ENCODE assay signal across 24 mouse cellular contexts in the genomic region with DNA sequence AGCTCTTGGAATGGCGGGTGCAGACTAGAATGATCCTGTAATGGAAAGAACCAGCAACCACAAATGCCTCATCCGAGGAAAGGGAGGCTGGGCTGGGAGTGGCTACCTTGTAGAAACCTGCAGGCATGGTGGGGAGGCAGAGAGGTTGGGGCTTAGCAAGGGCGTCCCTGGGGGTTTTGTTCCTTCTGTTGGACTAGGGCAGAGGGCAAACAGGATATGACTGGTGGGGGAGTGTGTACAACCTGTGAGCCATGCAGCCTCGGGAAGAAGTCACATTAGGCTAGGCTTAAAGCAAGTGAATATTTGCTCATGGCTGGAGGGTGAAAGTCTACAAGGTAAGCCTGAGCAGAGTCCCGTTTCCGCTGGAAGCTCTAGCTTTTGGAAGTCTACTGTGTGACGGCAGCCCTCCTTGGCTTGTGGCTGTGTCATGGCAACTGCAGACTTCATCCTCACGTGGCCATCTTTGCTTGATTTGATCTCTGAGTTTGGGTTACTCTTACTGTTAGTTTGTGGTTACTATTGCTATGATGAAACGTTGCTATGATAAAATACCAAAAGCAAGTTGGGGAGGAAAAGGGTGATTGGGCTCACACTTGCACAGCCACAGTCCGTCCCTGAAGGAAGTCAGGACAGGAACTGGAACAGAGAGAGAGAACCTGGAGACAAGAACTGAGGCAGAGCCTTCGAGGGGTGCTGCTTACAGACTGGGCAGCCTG. TPM values are rescaled to one million over a fixed set of nuclear protein-coding genes. Genes with fewer than 3 reads are reported as not detected.
DNase-seq lines count a peak whose midpoint lies in the region; ATAC-seq and TF ChIP-seq lines count a peak whose summit lies in the region.
"Had no signal": no experiment of that assay in that cellular context is flagged by ENCODE, and none has a peak within 500 bp of the region (broad histone marks: within the 10 kb centered on the region; RNA-seq: fewer than 3 reads in every experiment).

No protein-coding gene starts in this region.

- H3K27me3 ChIP-seq in kidney, postnatal 0 days (ENCODE audit: insufficient read depth, low read length), result no peaks in the 10 kb centered on the region
- H3K27me3 ChIP-seq in liver, embryonic 16.5 days (ENCODE audit: control insufficient read depth, insufficient read depth, low read depth, low read length), result no peaks in the 10 kb centered on the region
- peaks cover under 1% of the 10 kb centered on the region; the same call in 1 of the 2 replicates for H3K27me3 ChIP-seq in midbrain, embryonic 11.5 days (ENCODE audit: control insufficient read depth, insufficient read depth, low read length)

- peak; percentile 52; the same call in 1 of the 2 replicates for ATAC-seq in kidney, postnatal 0 days (replicated peaks; ENCODE audit: low FRiP score, low read depth)
- peak; percentile 19; the same call in 1 of the 2 replicates for ATAC-seq in liver, embryonic 16.5 days (ENCODE audit: low read depth)
- ATAC-seq in midbrain, embryonic 11.5 days (ENCODE audit: low FRiP score), result no peak
- ATAC-seq: forebrain, embryonic 13.5 days; intestine, embryonic 16.5 days; midbrain, embryonic 16.5 days had no signal

- H3K9me3 ChIP-seq in kidney, postnatal 0 days (replicated peaks; ENCODE audit: low read length), result no peaks in the 10 kb centered on the region
- no peaks in the 10 kb centered on the region for H3K9me3 ChIP-seq in liver, embryonic 16.5 days (replicated peaks; ENCODE audit: control insufficient read depth, low read length)
- H3K9me3 ChIP-seq in midbrain, embryonic 11.5 days (ENCODE audit: control insufficient read depth, low read length), result no peaks in the 10 kb centered on the region
- H3K9me3 ChIP-seq: forebrain, embryonic 13.5 days; hindbrain, embryonic 13.5 days; midbrain, embryonic 10.5 days had no signal

- no peak overlapping the region for H3K9ac ChIP-seq in kidney, postnatal 0 days (ENCODE audit: low read depth, low read length)
- H3K9ac ChIP-seq in liver, embryonic 16.5 days (ENCODE audit: low read depth, low read length), result no peak overlapping the region
- H3K9ac ChIP-seq in midbrain, embryonic 11.5 days (ENCODE audit: low read length), result no peak overlapping the region
- H3K9ac ChIP-seq: forebrain, embryonic 13.5 days; hindbrain, embryonic 13.5 days had no signal

- 79% methylated on average over 11 of the region's 11 CpGs for WGBS in kidney, postnatal 0 days
- WGBS in liver, embryonic 16.5 days (ENCODE audit: insufficient replicate concordance), result 54% methylated on average over 11 of the region's 11 CpGs
- WGBS in midbrain, embryonic 11.5 days, result 87% methylated on average over 11 of the region's 11 CpGs

- H3K4me3 ChIP-seq in kidney, postnatal 0 days (replicated peaks; ENCODE audit: low read depth, low read length), result no peak overlapping the region
- H3K4me3 ChIP-seq in liver, embryonic 16.5 days (ENCODE audit: low read depth, low read length), result no peak overlapping the region
- H3K4me3 ChIP-seq in midbrain, embryonic 11.5 days (ENCODE audit: low read depth, low read length), result no peak overlapping the region
- H3K4me3 ChIP-seq: forebrain, embryonic 13.5 days; hindbrain, embryonic 13.5 days; midbrain, embryonic 10.5 days had no signal

- H3K27ac ChIP-seq in kidney, postnatal 0 days, result no peak overlapping the region
- 0 out of 2 replicates have a peak overlapping the region, but pooled peaks have one; percentile 16 for H3K27ac ChIP-seq in liver, embryonic 16.5 days (ENCODE audit: low read length)
- H3K27ac ChIP-seq in midbrain, embryonic 11.5 days (ENCODE audit: low read depth, low read length), result no peak overlapping the region
- H3K27ac ChIP-seq: forebrain, embryonic 13.5 days; hindbrain, embryonic 13.5 days; midbrain, embryonic 10.5 days had no signal

- no peaks in the 10 kb centered on the region for H3K36me3 ChIP-seq in kidney, postnatal 0 days (ENCODE audit: insufficient read depth, low read length)
- no peaks in the 10 kb centered on the region for H3K36me3 ChIP-seq in liver, embryonic 16.5 days (ENCODE audit: control insufficient read depth, insufficient read depth)
- no peaks in the 10 kb centered on the region for H3K36me3 ChIP-seq in midbrain, embryonic 11.5 days (ENCODE audit: control insufficient read depth, insufficient read depth, low read length)
- H3K36me3 ChIP-seq: hindbrain, embryonic 13.5 days; midbrain, embryonic 10.5 days had no signal

- DNase-seq in kidney, postnatal 0 days (ENCODE audit: low spot score), result no peak
- no peak for DNase-seq in kidney, postnatal 14 days
- DNase-seq in R1 (ENCODE audit: low read depth, low spot score), result peak; percentile 20
- peak; percentile 80 for DNase-seq in yolk sac, embryonic 10.5 days (ENCODE audit: low spot score)
- no peak for DNase-seq in midbrain, embryonic 11.5 days (ENCODE audit: low spot score, missing footprints)
- no peak for DNase-seq in lung, postnatal 25 days (ENCODE audit: low spot score)
- DNase-seq: adrenal gland, postnatal 14 days; cerebellum, adult 11-12 months; cerebellum, postnatal 10 days; gastrocnemius, postnatal 14 days; heart, adult 11 months; heart, postnatal 4 days; kidney, adult 8-10 months; kidney, postnatal 10 days; lung, postnatal 4 days; thymus, adult 2 months; thymus, postnatal 36 days had no signal

- no peak for TF ChIP-seq CTCF in kidney, postnatal 0 days (IDR thresholded peaks at IDR 0.05; ENCODE audit: low read depth)

- H3K4me1 ChIP-seq in kidney, postnatal 0 days (replicated peaks; ENCODE audit: insufficient read depth, low read length), result no peaks in the 10 kb centered on the region
- H3K4me1 ChIP-seq in liver, embryonic 16.5 days (ENCODE audit: control insufficient read depth, low read depth, low read length), result peaks cover 6% of the 10 kb centered on the region
- H3K4me1 ChIP-seq in midbrain, embryonic 11.5 days (ENCODE audit: control insufficient read depth, insufficient read depth, low read length), result no peaks in the 10 kb centered on the region
- H3K4me1 ChIP-seq: forebrain, embryonic 13.5 days; hindbrain, embryonic 13.5 days; midbrain, embryonic 10.5 days had no signal

- H3K4me2 ChIP-seq in kidney, postnatal 0 days (ENCODE audit: low read length), result no peak overlapping the region
- no peak overlapping the region for H3K4me2 ChIP-seq in liver, embryonic 16.5 days (ENCODE audit: low read depth, low read length)
- no peak overlapping the region for H3K4me2 ChIP-seq in midbrain, embryonic 11.5 days
- H3K4me2 ChIP-seq: forebrain, embryonic 13.5 days; heart, embryonic 11.5 days; hindbrain, embryonic 13.5 days had no signal

RNA-seq across cellular contexts. Expression of a gene that starts 13.3 kb away (rescaled TPM):
- 3.5 and 4.0 TPM in 2 replicates for polyA plus RNA-seq in kidney, postnatal 0 days (2015; fragmentation: Nextera tagmentation; extraction: Ambion mirVana)
- polyA plus RNA-seq in liver, embryonic 16.5 days (2015; fragmentation: Nextera tagmentation; extraction: Ambion mirVana), result 0.36 and 0.40 TPM in 2 replicates
- 1.2 and 1.6 TPM in 2 replicates for polyA plus RNA-seq in midbrain, embryonic 11.5 days (2014; fragmentation: Nextera tagmentation; extraction: Ambion mirVana)

RNA-seq across cellular contexts. Expression of a gene that starts 22.5 kb away (rescaled TPM):
- polyA plus RNA-seq in kidney, postnatal 0 days (2015; fragmentation: Nextera tagmentation; extraction: Ambion mirVana), result 12.0 and 14.0 TPM in 2 replicates
- 11.2 and 13.8 TPM in 2 replicates for polyA plus RNA-seq in liver, embryonic 16.5 days (2015; fragmentation: Nextera tagmentation; extraction: Ambion mirVana)
- polyA plus RNA-seq in midbrain, embryonic 11.5 days (2014; fragmentation: Nextera tagmentation; extraction: Ambion mirVana), result 4.3 and 5.5 TPM in 2 replicates

RNA-seq across cellular contexts. Expression of a gene that starts 24.9 kb away (rescaled TPM):
- 167 and 173 TPM in 2 replicates for polyA plus RNA-seq in kidney, postnatal 0 days (2015; fragmentation: Nextera tagmentation; extraction: Ambion mirVana)
- polyA plus RNA-seq in liver, embryonic 16.5 days (2015; fragmentation: Nextera tagmentation; extraction: Ambion mirVana), result 67.3 and 67.6 TPM in 2 replicates
- 215 and 221 TPM in 2 replicates for polyA plus RNA-seq in midbrain, embryonic 11.5 days (2014; fragmentation: Nextera tagmentation; extraction: Ambion mirVana)

RNA-seq across cellular contexts. Expression of a gene that starts 32.1 kb away (rescaled TPM):
- polyA plus RNA-seq in kidney, postnatal 0 days (2015; fragmentation: Nextera tagmentation; extraction: Ambion mirVana), result 100.0 and 111 TPM in 2 replicates
- polyA plus RNA-seq in liver, embryonic 16.5 days (2015; fragmentation: Nextera tagmentation; extraction: Ambion mirVana), result 45.2 and 48.6 TPM in 2 replicates
- polyA plus RNA-seq in midbrain, embryonic 11.5 days (2014; fragmentation: Nextera tagmentation; extraction: Ambion mirVana), result 228 and 233 TPM in 2 replicates

RNA-seq across cellular contexts. Expression of a gene that starts 33.2 kb away (rescaled TPM):
- 30.6 and 33.0 TPM in 2 replicates for polyA plus RNA-seq in kidney, postnatal 0 days (2015; fragmentation: Nextera tagmentation; extraction: Ambion mirVana)
- 5.0 and 5.7 TPM in 2 replicates for polyA plus RNA-seq in liver, embryonic 16.5 days (2015; fragmentation: Nextera tagmentation; extraction: Ambion mirVana)
- 33.7 and 38.7 TPM in 2 replicates for polyA plus RNA-seq in midbrain, embryonic 11.5 days (2014; fragmentation: Nextera tagmentation; extraction: Ambion mirVana)

Comparison
In these comparisons a context has a peak if more than half of its experiments do, and no peak if none do; other contexts are left out.
1. DNase-seq: peak in R1 (single experiment) and yolk sac, embryonic 10.5 days (single experiment); none in kidney, postnatal 0 days (single experiment), kidney, postnatal 14 days (single experiment), midbrain, embryonic 11.5 days (single experiment) and lung, postnatal 25 days (single experiment).